ENCODE assay signal across 10 mouse cellular contexts in the genomic region with DNA sequence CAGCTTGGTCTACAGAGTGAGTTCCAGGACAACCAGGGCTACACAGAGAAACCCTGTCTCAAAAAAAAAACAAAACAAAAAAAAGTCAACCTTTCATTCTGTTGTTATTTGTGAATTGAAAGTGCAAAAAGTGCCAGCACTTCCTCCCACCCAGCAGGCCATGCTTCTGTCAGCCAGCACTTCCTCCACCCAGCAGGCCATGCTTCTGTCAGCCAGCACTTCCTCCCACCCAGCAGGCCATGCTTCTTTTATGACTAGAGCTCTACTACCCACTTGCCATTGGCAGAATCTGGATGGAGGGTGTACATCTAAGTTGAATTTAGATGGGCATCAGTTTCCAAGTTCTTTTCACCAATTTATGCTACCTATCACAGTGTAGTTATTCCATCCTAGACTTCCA. TPM values are rescaled to one million over a fixed set of nuclear protein-coding genes. Genes with fewer than 3 reads are reported as not detected.
DNase-seq lines count a peak whose midpoint lies in the region; ATAC-seq and TF ChIP-seq lines count a peak whose summit lies in the region.
"Had no signal": no experiment of that assay in that cellular context is flagged by ENCODE, and none has a peak within 500 bp of the region (broad histone marks: within the 10 kb centered on the region; RNA-seq: fewer than 3 reads in every experiment).

No protein-coding gene starts in this region.

- no peak for TF ChIP-seq RAD21 in MEL (IDR thresholded peaks at IDR 0.05; ENCODE audit: low read depth, low read length)

- H3K4me1 ChIP-seq in MEL (ENCODE audit: control insufficient read depth in 1 of 2, insufficient read depth in 2 of 2, low read length in 2 of 2), result peaks cover 2 to 9% of the 10 kb centered on the region in 2 experiments; a peak in 3 of 4 replicates
- peaks cover 6% of the 10 kb centered on the region; the same call in 1 of the 2 replicates for H3K4me1 ChIP-seq in hindbrain, embryonic 14.5 days (replicated peaks; ENCODE audit: control insufficient read depth, insufficient read depth, low read length)
- no peaks in the 10 kb centered on the region for H3K4me1 ChIP-seq in midbrain, postnatal 0 days (ENCODE audit: insufficient read depth, low read length)

- ATAC-seq in frontal cortex, adult (ENCODE audit: low TSS enrichment), result no peak
- no peak for ATAC-seq in hindbrain, embryonic 14.5 days (ENCODE audit: low FRiP score)
- ATAC-seq in midbrain, postnatal 0 days (ENCODE audit: low FRiP score), result no peak

- peak overlapping the region; percentile 7; the same call in 1 of the 2 replicates for H3K9ac ChIP-seq in MEL (ENCODE audit: control insufficient read depth, low read depth, low read length, poor library complexity, severe bottlenecking)
- H3K9ac ChIP-seq in hindbrain, embryonic 14.5 days, result no peak overlapping the region
- no peak overlapping the region for H3K9ac ChIP-seq in midbrain, postnatal 0 days (replicated peaks; ENCODE audit: low read length, poor library complexity, severe bottlenecking)

- peaks cover 29 to 49% of the 10 kb centered on the region in 2 experiments for H3K36me3 ChIP-seq in MEL (ENCODE audit: control insufficient read depth in 1 of 2, insufficient read depth in 2 of 2, low read length in 2 of 2)
- peaks cover 39% of the 10 kb centered on the region for H3K36me3 ChIP-seq in hindbrain, embryonic 14.5 days (replicated peaks; ENCODE audit: control insufficient read depth, insufficient read depth)
- H3K36me3 ChIP-seq in midbrain, postnatal 0 days (ENCODE audit: insufficient read depth, low read length), result peaks cover 12% of the 10 kb centered on the region

- no peaks in the 10 kb centered on the region for H3K9me3 ChIP-seq in MEL (replicated peaks; ENCODE audit: insufficient read depth, low read length)
- no peaks in the 10 kb centered on the region for H3K9me3 ChIP-seq in hindbrain, embryonic 14.5 days (ENCODE audit: control insufficient read depth, low read length)
- H3K9me3 ChIP-seq in midbrain, postnatal 0 days (ENCODE audit: low read length), result no peaks in the 10 kb centered on the region

- peaks cover 53% of the 10 kb centered on the region for H3K79me2 ChIP-seq in MEL (ENCODE audit: control insufficient read depth, insufficient read depth, low read length, poor library complexity)

- peak overlapping the region; percentile 7; the same call in 1 of the 2 replicates for H3K27ac ChIP-seq in MEL (ENCODE audit: control insufficient read depth, low read depth, low read length)
- H3K27ac ChIP-seq in hindbrain, embryonic 14.5 days, result no peak overlapping the region
- H3K27ac ChIP-seq in midbrain, postnatal 0 days (ENCODE audit: low read depth, low read length), result no peak overlapping the region

- no peak overlapping the region for H3K4me3 ChIP-seq in MEL (ENCODE audit: control insufficient read depth in 1 of 2, insufficient read depth in 1 of 2, low read depth in 2 of 2, low read length in 2 of 2)
- H3K4me3 ChIP-seq in hindbrain, embryonic 14.5 days (replicated peaks; ENCODE audit: low read length), result no peak overlapping the region
- no peak overlapping the region for H3K4me3 ChIP-seq in midbrain, postnatal 0 days (ENCODE audit: low read depth, low read length)

- TF ChIP-seq EP300 in MEL (IDR thresholded peaks at IDR 0.05; ENCODE audit: low read depth in 1 of 2, low read length in 2 of 2), result no peak

- no peak for TF ChIP-seq CTCF in MEL (IDR thresholded peaks at IDR 0.05 in 2 of 3, conservative IDR thresholded peaks at IDR 0.05 in 1 of 3; ENCODE audit: control insufficient read depth in 1 of 3, insufficient read depth in 1 of 3, low read depth in 2 of 3, low read length in 3 of 3, poor library complexity in 1 of 3, severe bottlenecking in 1 of 3)
- TF ChIP-seq CTCF in midbrain, postnatal 0 days (IDR thresholded peaks at IDR 0.05), result no peak

- peak; percentile 21 to 62 for DNase-seq in frontal cortex, adult 2 months (ENCODE audit: extremely low spot score in 1 of 2, low spot score in 1 of 2)
- DNase-seq in MEL (ENCODE audit: low read depth, low spot score) (peak; percentile 80), liver (no peak)
- peak; percentile 70 for DNase-seq in layer of hippocampus, adult 9-11 months
- DNase-seq in right cerebral cortex, postnatal 14 days, result peak; percentile 16
- no peak for DNase-seq in hindbrain, embryonic 14.5 days (ENCODE audit: low spot score)
- no peak for DNase-seq in midbrain, postnatal 0 days (ENCODE audit: low spot score)

- H3K4me2 ChIP-seq in hindbrain, embryonic 14.5 days (replicated peaks), result no peak overlapping the region
- H3K4me2 ChIP-seq in midbrain, postnatal 0 days (ENCODE audit: low read depth, low read length, poor library complexity, severe bottlenecking), result no peak overlapping the region

- peak in 1 of 2 experiments; percentile 28; a peak in 1 of 4 replicates for TF ChIP-seq POLR2A in MEL (IDR thresholded peaks at IDR 0.05; ENCODE audit: control insufficient read depth in 1 of 2, insufficient read depth in 1 of 2, low read depth in 1 of 2, low read length in 2 of 2, poor library complexity in 1 of 2)

- H3K27me3 ChIP-seq in MEL (ENCODE audit: control insufficient read depth in 1 of 2, insufficient read depth in 2 of 2, low read length in 2 of 2), result no peaks in the 10 kb centered on the region
- no peaks in the 10 kb centered on the region for H3K27me3 ChIP-seq in hindbrain, embryonic 14.5 days (ENCODE audit: control insufficient read depth, insufficient read depth, low read length)
- no peaks in the 10 kb centered on the region for H3K27me3 ChIP-seq in midbrain, postnatal 0 days (ENCODE audit: insufficient read depth, low read length)

TF ChIP-seq in MEL, 35 proteins besides CTCF, POLR2A, EP300 and RAD21 (continues in another document):
- TF ChIP-seq CHD1 (IDR thresholded peaks at IDR 0.05; ENCODE audit: low read depth, low read length), result no peak
- peak; percentile 98 for TF ChIP-seq MYC (IDR thresholded peaks at IDR 0.05; ENCODE audit: low read depth, low read length)
- no peak for TF ChIP-seq NRF1 (IDR thresholded peaks at IDR 0.05; ENCODE audit: insufficient read depth, low read depth, low read length, poor library complexity, severe bottlenecking)
- TF ChIP-seq ZMIZ1 (IDR thresholded peaks at IDR 0.05; ENCODE audit: low read depth, low read length), result no peak
- no peak for TF ChIP-seq POLR2AphosphoS2 (IDR thresholded peaks at IDR 0.05; ENCODE audit: low read length)
- no peak for TF ChIP-seq E2F4 (IDR thresholded peaks at IDR 0.05; ENCODE audit: borderline replicate concordance, low read depth, low read length)
- TF ChIP-seq UBTF (IDR thresholded peaks at IDR 0.05; ENCODE audit: borderline replicate concordance, insufficient read depth, low read depth, low read length), result no peak
- no peak for TF ChIP-seq MEF2A (IDR thresholded peaks at IDR 0.05; ENCODE audit: extremely low read depth, insufficient replicate concordance, low read depth, low read length, poor library complexity, severe bottlenecking)
- no peak for TF ChIP-seq GABPA (IDR thresholded peaks at IDR 0.05; ENCODE audit: low read depth, low read length)
- TF ChIP-seq MXI1 (IDR thresholded peaks at IDR 0.05; ENCODE audit: low read depth, low read length), result peak; percentile 98
- TF ChIP-seq NELFE (IDR thresholded peaks at IDR 0.05; ENCODE audit: low read depth, low read length), result no peak
- TF ChIP-seq USF1 (IDR thresholded peaks at IDR 0.05; ENCODE audit: low read depth, low read length), result no peak
- no peak for TF ChIP-seq USF2 (IDR thresholded peaks at IDR 0.05; ENCODE audit: borderline replicate concordance in 1 of 2, insufficient read depth in 1 of 2, low read depth in 1 of 2, low read length in 2 of 2)
- no peak for TF ChIP-seq BHLHE40 (IDR thresholded peaks at IDR 0.05; ENCODE audit: borderline replicate concordance, low read depth, low read length)
- TF ChIP-seq SMC3 (IDR thresholded peaks at IDR 0.05; ENCODE audit: low read depth, low read length), result no peak
- no peak for TF ChIP-seq TCF12 (IDR thresholded peaks at IDR 0.05; ENCODE audit: low read depth, low read length)
- TF ChIP-seq RCOR1 (IDR thresholded peaks at IDR 0.05; ENCODE audit: low read depth, low read length), result no peak
- 0 out of 2 replicates have a peak, but pooled peaks have one; percentile 42 for TF ChIP-seq TBP (IDR thresholded peaks at IDR 0.05; ENCODE audit: low read depth, low read length)

RNA-seq across cellular contexts. Expression of a gene that starts 6.9 kb away (rescaled TPM):
- polyA plus RNA-seq in frontal cortex, adult 2 months (2012; rRNA removed), result 98.0 and 118 TPM in 2 replicates
- 187 and 191 TPM in 2 replicates for total RNA-seq in MEL (2012; rRNA removed)
- 100 to 1,000 TPM in 1 of 2 experiments, not detected in 1; 423 TPM for polyA plus RNA-seq in MEL (2012; ENCODE audit: insufficient read depth in 1 of 2, insufficient read length in 2 of 2, low read depth in 1 of 2, low replicate concordance in 2 of 2, missing spikeins in 1 of 2)
- 172 and 185 TPM in 2 replicates for polyA plus RNA-seq in hindbrain, embryonic 14.5 days (2014; fragmentation: Nextera tagmentation; extraction: Ambion mirVana)
- 111 and 137 TPM in 2 replicates for total RNA-seq in midbrain, postnatal 0 days (2014; rRNA removed)
- 231 and 241 TPM in 2 replicates for polyA plus RNA-seq in midbrain, postnatal 0 days (2015; fragmentation: Nextera tagmentation; extraction: Ambion mirVana)

RNA-seq across cellular contexts. Expression of a gene that starts 6.9 kb away (rescaled TPM):
- polyA plus RNA-seq in frontal cortex, adult 2 months (2012; rRNA removed), result 8.5 and 10.1 TPM in 2 replicates
- 10.0 and 10.2 TPM in 2 replicates for total RNA-seq in MEL (2012; rRNA removed)
- polyA plus RNA-seq in MEL (2012; ENCODE audit: insufficient read depth in 1 of 2, insufficient read length in 2 of 2, low read depth in 1 of 2, low replicate concordance in 2 of 2, missing spikeins in 1 of 2), result 10 to 100 TPM; 13.1 to 88.4 TPM
- 3.8 and 5.3 TPM in 2 replicates for polyA plus RNA-seq in hindbrain, embryonic 14.5 days (2014; fragmentation: Nextera tagmentation; extraction: Ambion mirVana)
- 8.2 and 13.8 TPM in 2 replicates for total RNA-seq in midbrain, postnatal 0 days (2014; rRNA removed)
- 5.4 and 6.5 TPM in 2 replicates for polyA plus RNA-seq in midbrain, postnatal 0 days (2015; fragmentation: Nextera tagmentation; extraction: Ambion mirVana)

RNA-seq across cellular contexts. Expression of a gene that starts 15.1 kb away (rescaled TPM):
- 0.10 TPM in 1 of 2 replicates, not detected in the other for polyA plus RNA-seq in frontal cortex, adult 2 months (2012; rRNA removed)
- total RNA-seq in MEL (2012; rRNA removed), result not detected in 2 replicates
- under 1 TPM in 1 of 2 experiments, not detected in 1; 0.17 TPM for polyA plus RNA-seq in MEL (2012; ENCODE audit: insufficient read depth in 1 of 2, insufficient read length in 2 of 2, low read depth in 1 of 2, low replicate concordance in 2 of 2, missing spikeins in 1 of 2)
- polyA plus RNA-seq in hindbrain, embryonic 14.5 days (2014; fragmentation: Nextera tagmentation; extraction: Ambion mirVana), result 0.39 and 1.1 TPM in 2 replicates
- not detected in 2 replicates for total RNA-seq in midbrain, postnatal 0 days (2014; rRNA removed)
- polyA plus RNA-seq in midbrain, postnatal 0 days (2015; fragmentation: Nextera tagmentation; extraction: Ambion mirVana), result 0.16 and 0.26 TPM in 2 replicates
- total RNA-seq: ES-E14 had no signal
- polyA plus RNA-seq: large intestine, adult 2 months had no signal

RNA-seq across cellular contexts. Expression of a gene that starts 32.4 kb away (rescaled TPM):
- 46.3 and 53.3 TPM in 2 replicates for polyA plus RNA-seq in frontal cortex, adult 2 months (2012; rRNA removed)
- total RNA-seq in MEL (2012; rRNA removed), result 39.8 and 40.6 TPM in 2 replicates
- polyA plus RNA-seq in MEL (2012; ENCODE audit: insufficient read depth in 1 of 2, insufficient read length in 2 of 2, low read depth in 1 of 2, low replicate concordance in 2 of 2, missing spikeins in 1 of 2), result 10 to 100 TPM in 1 of 2 experiments, not detected in 1; 64.1 TPM
- polyA plus RNA-seq in hindbrain, embryonic 14.5 days (2014; fragmentation: Nextera tagmentation; extraction: Ambion mirVana), result 130 and 140 TPM in 2 replicates
- 74.4 and 77.4 TPM in 2 replicates for total RNA-seq in midbrain, postnatal 0 days (2014; rRNA removed)
- 121 and 123 TPM in 2 replicates for polyA plus RNA-seq in midbrain, postnatal 0 days (2015; fragmentation: Nextera tagmentation; extraction: Ambion mirVana)

Comparison
In these comparisons a context has a peak if more than half of its experiments do, and no peak if none do; other contexts are left out.
1. DNase-seq: peak in frontal cortex, adult 2 months (2 of 2), MEL (single experiment), layer of hippocampus, adult 9-11 months (single experiment) and right cerebral cortex, postnatal 14 days (single experiment); none in hindbrain, embryonic 14.5 days (single experiment), midbrain, postnatal 0 days (single experiment) and liver (single experiment).